Mouse (Mus musculus): Measurements from ENCODE around the gene Olfr1061. TPM values are rescaled to one million over a fixed set of nuclear protein-coding genes. Genes with fewer than 3 reads are reported as not detected.
"Not testable (repeated sequence)": the region's sequence is repeated elsewhere in the genome, so short reads cannot be mapped to it uniquely, and the experiment has no call there.

Gene Olfr1061
- not detected in 2 replicates for polyA plus RNA-seq (2014; fragmentation: Nextera tagmentation; extraction: Ambion mirVana)

GRCm38 (mm10) chr2:86413950-86414349 is at the start of gene Olfr1061:
Olfr1061 (minus strand) TSS chr2:86414050.
- Histone ChIP-seq H3K9me3 (ENCODE audit: control insufficient read depth, low read length) (no peaks in the 10 kb centered on the region), H3K27ac (ENCODE audit: low read depth, low read length) (no peak within 1 kb of the TSS), H3K36me3 (ENCODE audit: control insufficient read depth, insufficient read depth, low read length) (no peaks in the 10 kb centered on the region), H3K4me1 (ENCODE audit: control insufficient read depth, insufficient read depth, low read length) (no peaks in the 10 kb centered on the region), H3K4me3 (ENCODE audit: low read depth, low read length) (no peak within 1 kb of the TSS), H3K9ac (replicated peaks; ENCODE audit: low read depth, low read length) (no peak within 1 kb of the TSS), H3K27me3 (ENCODE audit: control insufficient read depth, insufficient read depth, low read length) (no peaks in the 10 kb centered on the region), H3K4me2 (ENCODE audit: low read depth, low read length) (no peak within 1 kb of the TSS)
- ATAC-seq (ENCODE audit: low read depth), result no peak
- WGBS, result 85% methylated on average over 1 of the region's 1 CpGs

GRCm38 (mm10) chr2:86460434-86460833 is 46.6 kb upstream of the Olfr1061 start:
- H3K36me3 ChIP-seq (ENCODE audit: control insufficient read depth, insufficient read depth, low read length), result no peaks in the 10 kb centered on the region
- 86% methylated on average over 1 of the region's 1 CpGs for WGBS

GRCm38 (mm10) chr2:86456169-86456568 is 42.3 kb upstream of the Olfr1061 start, which contains the start of gene Olfr1066:
Olfr1066 (minus strand) TSS chr2:86456269.
- H3K4me2 ChIP-seq (ENCODE audit: low read depth, low read length), result no peak within 1 kb of the TSS
- H3K36me3 ChIP-seq (ENCODE audit: control insufficient read depth, insufficient read depth, low read length), result no peaks in the 10 kb centered on the region
- no peak within 1 kb of the TSS for H3K4me3 ChIP-seq (ENCODE audit: low read depth, low read length)
- H3K9ac ChIP-seq (replicated peaks; ENCODE audit: low read depth, low read length), result no peak within 1 kb of the TSS
- WGBS, result 84% methylated on average over 1 of the region's 1 CpGs
- no peak within 1 kb of the TSS for H3K27ac ChIP-seq (ENCODE audit: low read depth, low read length)
- no peak for ATAC-seq (ENCODE audit: low read depth)
- H3K9me3 ChIP-seq (ENCODE audit: control insufficient read depth, low read length), result no peaks in the 10 kb centered on the region
- H3K4me1 ChIP-seq (ENCODE audit: control insufficient read depth, insufficient read depth, low read length), result no peaks in the 10 kb centered on the region
- H3K27me3 ChIP-seq (ENCODE audit: control insufficient read depth, insufficient read depth, low read length), result no peaks in the 10 kb centered on the region

More at GRCm38 (mm10) chr2:86460434-86460833, 46.6 kb upstream of the Olfr1061 start:
- H3K9me3 ChIP-seq (ENCODE audit: control insufficient read depth, low read length), result no peaks in the 10 kb centered on the region
- H3K4me2 ChIP-seq (ENCODE audit: low read depth, low read length), result no peak overlapping the region
- H3K27me3 ChIP-seq (ENCODE audit: control insufficient read depth, insufficient read depth, low read length), result no peaks in the 10 kb centered on the region
- H3K4me1 ChIP-seq (ENCODE audit: control insufficient read depth, insufficient read depth, low read length), result no peaks in the 10 kb centered on the region
- no peak overlapping the region for H3K9ac ChIP-seq (replicated peaks; ENCODE audit: low read depth, low read length)
- no peak overlapping the region for H3K27ac ChIP-seq (ENCODE audit: low read depth, low read length)
- ATAC-seq (ENCODE audit: low read depth), result no peak
- no peak overlapping the region for H3K4me3 ChIP-seq (ENCODE audit: low read depth, low read length)

GRCm38 (mm10) chr2:86450491-86450890 is 36.6 kb upstream of the Olfr1061 start, which contains the start of gene Olfr1065:
Olfr1065 (minus strand) TSS chr2:86450591.
- not testable (repeated sequence) for H3K4me3 ChIP-seq (ENCODE audit: low read depth, low read length); H3K4me2 ChIP-seq (ENCODE audit: low read depth, low read length); H3K27me3 ChIP-seq (ENCODE audit: control insufficient read depth, insufficient read depth, low read length); ATAC-seq (ENCODE audit: low read depth); H3K4me1 ChIP-seq (ENCODE audit: control insufficient read depth, insufficient read depth, low read length); H3K9ac ChIP-seq (replicated peaks; ENCODE audit: low read depth, low read length); H3K27ac ChIP-seq (ENCODE audit: low read depth, low read length); H3K9me3 ChIP-seq (ENCODE audit: control insufficient read depth, low read length); H3K36me3 ChIP-seq (ENCODE audit: control insufficient read depth, insufficient read depth, low read length)
- WGBS, result no CpG with 5 or more reads among the region's 1 CpGs

GRCm38 (mm10) chr2:86442101-86442500 is 28.3 kb upstream of the Olfr1061 start:
- H3K36me3 ChIP-seq (ENCODE audit: control insufficient read depth, insufficient read depth, low read length); H3K9me3 ChIP-seq (ENCODE audit: control insufficient read depth, low read length); H3K4me1 ChIP-seq (ENCODE audit: control insufficient read depth, insufficient read depth, low read length); H3K27ac ChIP-seq (ENCODE audit: low read depth, low read length); H3K4me2 ChIP-seq (ENCODE audit: low read depth, low read length); H3K9ac ChIP-seq (replicated peaks; ENCODE audit: low read depth, low read length); ATAC-seq (ENCODE audit: low read depth); H3K4me3 ChIP-seq (ENCODE audit: low read depth, low read length); H3K27me3 ChIP-seq (ENCODE audit: control insufficient read depth, insufficient read depth, low read length): not testable (repeated sequence)
- 61% methylated on average over 1 of the region's 1 CpGs for WGBS

- H3K27me3 ChIP-seq (ENCODE audit: control insufficient read depth, insufficient read depth, low read length); H3K9me3 ChIP-seq (ENCODE audit: control insufficient read depth, low read length); H3K36me3 ChIP-seq (ENCODE audit: control insufficient read depth, insufficient read depth, low read length); H3K4me3 ChIP-seq (ENCODE audit: low read depth, low read length); H3K4me1 ChIP-seq (ENCODE audit: control insufficient read depth, insufficient read depth, low read length); H3K27ac ChIP-seq (ENCODE audit: low read depth, low read length); ATAC-seq (ENCODE audit: low read depth); H3K9ac ChIP-seq (replicated peaks; ENCODE audit: low read depth, low read length); H3K4me2 ChIP-seq (ENCODE audit: low read depth, low read length): not testable (repeated sequence)
- 91% methylated on average over 8 of the region's 8 CpGs for WGBS
Observed at GRCm38 (mm10) chr2:86428511-86428910, 14.7 kb upstream of the Olfr1061 start.

GRCm38 (mm10) chr2:86426649-86427048 is 12.8 kb upstream of the Olfr1061 start, which contains the start of gene Olfr1062:
Olfr1062 (minus strand) TSS chr2:86426749.
- H3K9me3 ChIP-seq (ENCODE audit: control insufficient read depth, low read length); H3K27ac ChIP-seq (ENCODE audit: low read depth, low read length); H3K4me3 ChIP-seq (ENCODE audit: low read depth, low read length); H3K36me3 ChIP-seq (ENCODE audit: control insufficient read depth, insufficient read depth, low read length); H3K4me2 ChIP-seq (ENCODE audit: low read depth, low read length); ATAC-seq (ENCODE audit: low read depth); H3K9ac ChIP-seq (replicated peaks; ENCODE audit: low read depth, low read length); H3K4me1 ChIP-seq (ENCODE audit: control insufficient read depth, insufficient read depth, low read length); H3K27me3 ChIP-seq (ENCODE audit: control insufficient read depth, insufficient read depth, low read length): not testable (repeated sequence)

GRCm38 (mm10) chr2:86395114-86395513 is 18.7 kb downstream of the Olfr1061 start:
- no peak for ATAC-seq (ENCODE audit: low read depth)
- Histone ChIP-seq H3K27me3 (ENCODE audit: control insufficient read depth, insufficient read depth, low read length) (no peaks in the 10 kb centered on the region), H3K27ac (ENCODE audit: low read depth, low read length) (no peak overlapping the region), H3K36me3 (ENCODE audit: control insufficient read depth, insufficient read depth, low read length) (no peaks in the 10 kb centered on the region), H3K4me2 (ENCODE audit: low read depth, low read length) (no peak overlapping the region), H3K9ac (replicated peaks; ENCODE audit: low read depth, low read length) (no peak overlapping the region), H3K4me1 (ENCODE audit: control insufficient read depth, insufficient read depth, low read length) (no peaks in the 10 kb centered on the region), H3K4me3 (ENCODE audit: low read depth, low read length) (no peak overlapping the region), H3K9me3 (ENCODE audit: control insufficient read depth, low read length) (no peaks in the 10 kb centered on the region)
- 97% methylated on average over 2 of the region's 2 CpGs for WGBS

- not testable (repeated sequence) for ATAC-seq (ENCODE audit: low read depth); H3K9me3 ChIP-seq (ENCODE audit: control insufficient read depth, low read length); H3K27ac ChIP-seq (ENCODE audit: low read depth, low read length); H3K36me3 ChIP-seq (ENCODE audit: control insufficient read depth, insufficient read depth, low read length); H3K27me3 ChIP-seq (ENCODE audit: control insufficient read depth, insufficient read depth, low read length); H3K4me2 ChIP-seq (ENCODE audit: low read depth, low read length); H3K4me3 ChIP-seq (ENCODE audit: low read depth, low read length); H3K9ac ChIP-seq (replicated peaks; ENCODE audit: low read depth, low read length); H3K4me1 ChIP-seq (ENCODE audit: control insufficient read depth, insufficient read depth, low read length)
Observed at GRCm38 (mm10) chr2:86388461-86388860, 25.4 kb downstream of the Olfr1061 start, which contains the start of gene Olfr1058. Olfr1058 (minus strand) TSS chr2:86388561.
